Mouse (Mus musculus) kidney, postnatal 25 days (tissue): ENCODE measurements at regions not wholly inside any gene's neighbourhood (a gene's known extent, or its start where the extent isn't known, plus 50 kb on each side); places are given as distances from the start of the nearest gene placed in this dataset.
"Not testable (repeated sequence)": the region's sequence is repeated elsewhere in the genome, so short reads cannot be mapped to it uniquely, and the experiment has no call there.

ENCODE experiments used
- DNase-seq, 2 experiments: peaks; one replicate each; pipeline ENCODE4 v3.0.0; 2021; ENCODE audit warnings: mixed read lengths in 2 of 2

- DNase-seq = not testable (repeated sequence)
These were observed 78.5 kb downstream of the 1700010I14Rik start for GRCm38 (mm10) chr17:9066633-9067032.

GRCm38 (mm10) chr17:9068859-9069602, 80.9 kb downstream of the 1700010I14Rik start:
- DNase-seq = no peak

- no peak for DNase-seq
These were observed 95.5 kb downstream of the 1700010I14Rik start for GRCm38 (mm10) chr17:9083629-9084028.

GRCm38 (mm10) chr17:9127866-9128265, 139.7 kb downstream of the 1700010I14Rik start:
- DNase-seq = no peak

- DNase-seq = no peak
These were observed 157.6 kb downstream of the 1700010I14Rik start for GRCm38 (mm10) chr17:9145605-9146223.

GRCm38 (mm10) chr17:9150654-9151053, 162.5 kb downstream of the 1700010I14Rik start:
- peak in 1 of 2 experiments; percentile 16 for DNase-seq

- DNase-seq = no peak
These were observed 174.0 kb downstream of the 1700010I14Rik start for GRCm38 (mm10) chr17:9162148-9162547.

- DNase-seq = no peak
These were observed 174.5 kb downstream of the 1700010I14Rik start for GRCm38 (mm10) chr17:9162676-9163075.

GRCm38 (mm10) chr17:9163285-9163684, 175.2 kb downstream of the 1700010I14Rik start:
- DNase-seq = no peak

- DNase-seq = no peak
These were observed 176.4 kb downstream of the 1700010I14Rik start for GRCm38 (mm10) chr17:9164501-9164900.

GRCm38 (mm10) chr17:9167161-9167560, 179.0 kb downstream of the 1700010I14Rik start:
- peak; percentile 36 to 56 for DNase-seq

- DNase-seq = peak; percentile 2 to 29
These were observed 179.6 kb downstream of the 1700010I14Rik start for GRCm38 (mm10) chr17:9167571-9168201.

GRCm38 (mm10) chr17:9168411-9168810, 180.3 kb downstream of the 1700010I14Rik start:
- DNase-seq = peak; percentile 62 to 79

- DNase-seq = peak in 1 of 2 experiments; percentile 76
These were observed 181.2 kb downstream of the 1700010I14Rik start for GRCm38 (mm10) chr17:9169371-9169770.

GRCm38 (mm10) chr17:9197160-9197559, 209.0 kb downstream of the 1700010I14Rik start:
- DNase-seq = no peak

GRCm38 (mm10) chr17:9200386-9200785, 212.3 kb downstream of the 1700010I14Rik start:
- DNase-seq = no peak

- no peak for DNase-seq
These were observed 214.4 kb downstream of the 1700010I14Rik start for GRCm38 (mm10) chr17:9202496-9202895.

GRCm38 (mm10) chr17:9210626-9211025, 211.2 kb upstream of the Gm17728 start:
- DNase-seq = no peak

- no peak for DNase-seq
These were observed 198.8 kb upstream of the Gm17728 start for GRCm38 (mm10) chr17:9223097-9223496.

- no peak for DNase-seq
These were observed 193.8 kb upstream of the Gm17728 start for GRCm38 (mm10) chr17:9227872-9228575.

- no peak for DNase-seq
These were observed 186.7 kb upstream of the Gm17728 start for GRCm38 (mm10) chr17:9235141-9235571.

GRCm38 (mm10) chr17:9258646-9259170, 163.2 kb upstream of the Gm17728 start:
- DNase-seq = no peak

GRCm38 (mm10) chr17:9268776-9269175, 153.1 kb upstream of the Gm17728 start:
- DNase-seq = no peak
